Mouse (Mus musculus) limb, embryonic 15.5 days (tissue): ENCODE data around the gene Ndn. TPM values are rescaled to one million over a fixed set of nuclear protein-coding genes. Genes with fewer than 3 reads are reported as not detected.

ENCODE experiments used
- ATAC-seq: fragments of 200-750 bp; cut with Nextera tagmentation; 2 replicates; pipeline ENCODE4 v1.8.0; 2017; ENCODE audit warnings: low read depth, moderate TSS enrichment; ENCODE audit not compliant: insufficient number of reproducible peaks, low FRiP score, low TSS enrichment
- H3K27ac ChIP-seq: fragments of 300-500 bp; sonication (generic); 2 replicates; pipeline ENCODE4 v1.5.1; 2015; ENCODE audit warnings: moderate library complexity, mild to moderate bottlenecking, inconsistent platforms
- H3K27me3 ChIP-seq: fragments of 300-500 bp; sonication (generic); 2 replicates; pipeline ENCODE4 v1.6.1; 2015; ENCODE audit warnings: inconsistent platforms
- H3K36me3 ChIP-seq: fragments of 300-500 bp; sonication (generic); 2 replicates; pipeline ENCODE4 v1.6.1; 2015; ENCODE audit warnings: inconsistent platforms
- H3K4me1 ChIP-seq: fragments of 300-500 bp; sonication (generic); 2 replicates; pipeline ENCODE4 v1.6.1; 2015; ENCODE audit warnings: inconsistent platforms
- H3K4me2 ChIP-seq: fragments of 300-500 bp; sonication (generic); 2 replicates; pipeline ENCODE4 v1.6.1; 2015; ENCODE audit warnings: mild to moderate bottlenecking, inconsistent platforms
- H3K4me3 ChIP-seq: fragments of 300-500 bp; sonication (generic); 2 replicates; pipeline ENCODE4 v1.5.1; 2015; ENCODE audit warnings: mild to moderate bottlenecking, inconsistent platforms
- H3K9ac ChIP-seq: fragments of 300-500 bp; sonication (generic); 2 replicates; pipeline ENCODE4 v1.6.1; 2015; ENCODE audit warnings: inconsistent platforms
- H3K9me3 ChIP-seq: fragments of 300-500 bp; sonication (generic); 2 replicates; pipeline ENCODE4 v1.6.1; 2016; ENCODE audit warnings: inconsistent platforms
- WGBS: fragments of 180-500 bp; shearing (Covaris S2); methylation state at CpG from one replicate; pipeline ENCODE4 v1.1.7; 2015; 5-methylcytosine and 5-hydroxymethylcytosine counted together
- polyA plus RNA-seq: library from polyadenylated mRNA; unstranded; fragments of >200 nt; fragmentation: Nextera tagmentation; extraction: Ambion mirVana; gene quantifications from 2 replicates; pipeline ENCODE4 v1.2.1, GENCODE M21; 2015

Gene Ndn
- polyA plus RNA-seq, 1 experiment from 2014 or later: 122 TPM

DNA sequence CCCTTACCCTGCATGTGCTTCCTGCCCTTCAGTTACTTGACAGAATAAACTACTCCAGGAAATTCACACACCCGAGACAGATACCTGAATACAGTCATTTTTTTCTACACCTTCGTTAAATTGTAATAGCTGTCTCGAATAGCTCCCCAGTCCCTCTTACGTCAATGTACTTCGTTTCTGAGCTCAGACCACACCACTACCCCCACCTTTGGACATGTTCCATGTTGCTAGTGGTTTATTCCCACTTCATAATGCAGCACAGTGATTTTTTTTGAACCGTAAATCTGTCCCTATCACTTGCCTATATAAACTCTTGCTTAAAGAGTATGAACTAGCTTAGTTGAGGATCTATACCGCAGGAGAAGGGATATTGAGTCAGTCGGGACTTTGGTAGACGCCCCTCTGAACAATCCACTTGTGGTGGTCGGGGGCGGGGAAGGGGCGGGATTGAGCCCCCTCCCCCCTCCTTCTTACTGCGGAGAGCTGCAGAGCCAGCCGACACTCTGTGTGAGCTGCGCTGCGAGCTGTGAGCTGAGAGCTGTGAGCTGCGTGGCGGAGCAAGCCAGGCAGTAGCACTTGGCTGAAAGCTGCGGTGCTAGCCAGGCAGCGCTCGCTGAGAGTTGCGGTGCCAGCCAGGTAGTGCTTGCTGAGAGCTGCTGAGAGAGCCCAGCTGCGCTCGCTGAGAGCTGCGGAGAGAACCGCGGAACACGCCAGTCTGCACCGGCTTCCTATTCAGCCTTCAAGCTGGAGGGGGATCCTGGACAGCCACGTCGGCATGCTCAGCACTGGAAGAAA is 30.3 kb downstream of the Ndn start, which contains the start of gene Magel2:
Gene Magel2, plus strand, starts transcription at position 501 of the 795 bp plus-strand sequence.
- Histone ChIP-seq H3K4me3 (peak within 1 kb of the TSS; percentile 51), H3K9me3 (0 out of 2 replicates have a peak, but pooled peaks cover 4% of the 10 kb centered on the region), H3K27ac (peak within 1 kb of the TSS; percentile 48; the same call in 1 of the 2 replicates), H3K4me1 (0 out of 2 replicates have a peak, but pooled peaks cover 2% of the 10 kb centered on the region), H3K36me3 (0 out of 2 replicates have a peak, but pooled peaks cover 3% of the 10 kb centered on the region), H3K27me3 (no peaks in the 10 kb centered on the region), H3K4me2 (peak within 1 kb of the TSS; percentile 55), H3K9ac (peak within 1 kb of the TSS; percentile 44)
- WGBS: 19% methylated on average over 31 of the region's 31 CpGs
- peak; percentile 88 for ATAC-seq

DNA sequence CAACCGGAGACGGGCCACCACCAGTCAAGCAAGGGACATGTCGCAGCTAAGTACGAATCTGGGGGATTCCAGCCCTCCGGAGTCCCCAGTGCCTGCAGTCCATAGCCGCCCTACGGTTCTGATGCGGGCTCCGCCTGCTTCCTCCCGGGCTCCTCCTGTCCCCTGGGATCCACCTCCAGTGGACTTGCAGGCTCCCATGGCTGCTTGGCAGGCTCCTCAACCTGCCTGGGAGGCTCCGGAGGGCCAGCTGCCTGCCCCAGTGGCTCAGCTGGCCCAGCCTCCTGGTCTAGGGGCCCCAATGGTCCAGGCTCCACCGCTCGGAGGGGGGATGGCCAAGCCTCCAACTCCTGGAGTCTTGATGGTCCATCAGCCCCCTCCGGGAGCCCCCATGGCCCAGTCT is 30.9 kb downstream of the Ndn start:
- WGBS: 28% methylated on average over 14 of the region's 14 CpGs

DNA sequence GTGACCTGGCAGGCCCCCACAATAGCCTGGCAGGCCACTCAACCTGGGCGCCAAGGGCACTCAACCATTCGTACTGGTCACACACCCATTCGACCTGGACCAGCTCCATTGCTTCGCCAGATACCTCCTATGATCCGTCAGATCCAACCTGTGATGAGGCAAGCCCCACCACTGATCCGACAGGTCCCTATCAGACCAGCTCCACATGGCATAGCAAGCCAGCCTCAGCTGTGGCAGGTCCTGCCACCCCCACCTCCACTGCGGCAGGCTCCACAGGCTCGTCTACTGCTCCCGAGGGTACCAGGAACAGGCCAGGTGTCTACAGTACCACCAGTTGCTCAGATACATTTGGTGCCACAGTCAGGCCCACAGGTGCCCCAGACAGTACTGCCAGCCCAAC is 32.2 kb downstream of the Ndn start:
- no peak overlapping the region for H3K9ac ChIP-seq
- H3K9me3 ChIP-seq: 0 out of 2 replicates have a peak, but pooled peaks cover 4% of the 10 kb centered on the region
- H3K4me1 ChIP-seq: 0 out of 2 replicates have a peak, but pooled peaks cover 2% of the 10 kb centered on the region
- no peak overlapping the region for H3K4me3 ChIP-seq
- H3K27ac ChIP-seq: no peak overlapping the region
- 0 out of 2 replicates have a peak, but pooled peaks cover 3% of the 10 kb centered on the region for H3K36me3 ChIP-seq
- H3K4me2 ChIP-seq: peak overlapping the region; percentile 55; the same call in 1 of the 2 replicates
- 95% methylated on average over 9 of the region's 9 CpGs for WGBS
- H3K27me3 ChIP-seq: no peaks in the 10 kb centered on the region
- no peak for ATAC-seq

More for the DNA sequence above, 30.9 kb downstream of the Ndn start:
- Histone ChIP-seq H3K4me3 (peak overlapping the region; percentile 51), H3K36me3 (0 out of 2 replicates have a peak, but pooled peaks cover 3% of the 10 kb centered on the region), H3K9me3 (0 out of 2 replicates have a peak, but pooled peaks cover 4% of the 10 kb centered on the region), H3K27me3 (no peaks in the 10 kb centered on the region), H3K27ac (peak overlapping the region; percentile 48; the same call in 1 of the 2 replicates), H3K4me1 (0 out of 2 replicates have a peak, but pooled peaks cover 2% of the 10 kb centered on the region), H3K9ac (peak overlapping the region; percentile 44), H3K4me2 (peak overlapping the region; percentile 55)
- ATAC-seq: peak; percentile 51

DNA sequence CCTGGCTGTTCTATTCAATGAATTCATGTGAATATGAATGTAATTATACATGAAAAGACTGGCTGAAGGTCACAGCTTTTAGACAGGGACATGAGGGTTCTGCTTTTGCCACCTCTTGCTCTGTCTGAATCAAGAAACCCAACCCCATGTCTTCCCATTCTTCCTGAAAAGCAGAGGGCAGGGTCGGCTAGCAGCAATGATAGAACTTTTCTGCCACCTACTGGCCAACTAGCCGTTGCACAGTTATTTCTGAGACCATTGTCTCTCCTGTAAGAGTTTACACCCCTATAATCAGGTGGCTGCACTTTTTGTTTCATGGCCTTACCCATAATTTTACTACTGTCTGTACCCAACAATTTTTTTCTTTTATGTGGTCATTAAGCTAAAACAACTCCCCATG is 36.0 kb downstream of the Ndn start:
- Histone ChIP-seq H3K27me3 (no peaks in the 10 kb centered on the region), H3K9me3 (0 out of 2 replicates have a peak, but pooled peaks cover 4% of the 10 kb centered on the region), H3K27ac (no peak overlapping the region), H3K4me3 (no peak overlapping the region), H3K4me1 (0 out of 2 replicates have a peak, but pooled peaks cover 2% of the 10 kb centered on the region), H3K9ac (no peak overlapping the region), H3K4me2 (no peak overlapping the region), H3K36me3 (0 out of 2 replicates have a peak, but pooled peaks cover 3% of the 10 kb centered on the region)
- WGBS: 0% methylated on average over 2 of the region's 2 CpGs
- ATAC-seq: no peak

DNA sequence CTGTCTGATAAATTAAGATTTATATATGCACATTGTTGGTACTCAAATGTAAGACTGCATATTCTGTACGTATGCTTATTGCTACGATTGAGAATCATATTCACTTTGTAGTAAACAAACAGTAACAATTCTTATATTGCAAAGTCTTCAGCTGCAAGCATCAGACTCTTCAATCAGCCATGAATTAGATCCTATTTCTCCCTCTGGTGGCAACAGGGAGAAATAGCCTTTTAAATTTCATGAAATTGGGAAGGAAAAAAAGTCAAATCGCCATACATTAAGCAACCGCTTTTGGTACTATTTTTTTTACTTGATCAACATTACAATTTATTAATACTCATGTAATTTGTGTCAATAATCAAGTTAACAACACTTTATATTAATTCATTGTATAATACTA is 41.9 kb downstream of the Ndn start:
- H3K27me3 ChIP-seq: no peaks in the 10 kb centered on the region
- no peak overlapping the region for H3K4me3 ChIP-seq
- H3K4me2 ChIP-seq: no peak overlapping the region
- no peak for ATAC-seq
- H3K27ac ChIP-seq: no peak overlapping the region
- no peaks in the 10 kb centered on the region for H3K36me3 ChIP-seq
- H3K9me3 ChIP-seq: no peaks in the 10 kb centered on the region
- no peaks in the 10 kb centered on the region for H3K4me1 ChIP-seq
- no peak overlapping the region for H3K9ac ChIP-seq
- 40% methylated on average over 4 of the region's 4 CpGs for WGBS

DNA sequence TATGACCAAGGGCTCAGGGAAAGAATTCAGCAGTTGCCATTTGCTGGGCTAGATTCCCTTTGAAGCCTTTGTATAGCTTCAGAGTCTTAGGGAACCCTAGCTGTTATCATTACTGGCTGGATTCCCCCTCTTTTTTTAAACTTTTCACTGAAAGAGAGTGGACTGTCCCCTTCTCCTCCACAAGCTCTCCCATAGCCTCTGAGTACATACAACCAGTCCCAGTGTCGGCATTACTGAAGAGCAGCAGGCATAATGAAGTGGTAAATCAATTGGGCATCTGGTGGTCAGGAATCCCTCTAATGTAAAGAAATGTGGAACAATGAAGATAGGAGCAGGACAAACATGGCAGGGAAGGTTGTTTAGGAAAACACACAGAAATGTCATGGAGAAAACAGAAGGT is 45.8 kb downstream of the Ndn start:
- 48% methylated on average over 1 of the region's 1 CpGs for WGBS
- no peak overlapping the region for H3K4me3 ChIP-seq
- no peak overlapping the region for H3K4me2 ChIP-seq
- H3K27ac ChIP-seq: no peak overlapping the region
- no peaks in the 10 kb centered on the region for H3K4me1 ChIP-seq
- no peaks in the 10 kb centered on the region for H3K36me3 ChIP-seq
- H3K27me3 ChIP-seq: no peaks in the 10 kb centered on the region
- no peaks in the 10 kb centered on the region for H3K9me3 ChIP-seq
- ATAC-seq: no peak
- no peak overlapping the region for H3K9ac ChIP-seq

Other genes starting within 250 kb of the Ndn start
- 5.1 and 10.0 TPM in 2 replicates for gene Magel2, start 30.4 kb downstream of the Ndn start, polyA plus RNA-seq
- 6.2 and 6.5 TPM in 2 replicates for gene Mkrn3, start 73.6 kb downstream of the Ndn start, polyA plus RNA-seq
- 26.2 and 27.1 TPM in 2 replicates for gene Peg12, start 117.9 kb downstream of the Ndn start, polyA plus RNA-seq